Mouse (Mus musculus) lung, postnatal 10 days (tissue): Measurements from ENCODE around the gene Spsb4.

ENCODE experiments used
- DNase-seq: peaks from one replicate; pipeline ENCODE4 v3.0.0; 2021

Spsb4 gene

GRCm38 (mm10) chr9:97015751-97016150 lies 2.9 kb downstream of the Spsb4 start:
- DNase-seq, result no peak

- no peak for DNase-seq
Observed at GRCm38 (mm10) chr9:97013698-97014097, 4.9 kb downstream of the Spsb4 start.

GRCm38 (mm10) chr9:97013153-97013552 lies 5.5 kb downstream of the Spsb4 start:
- no peak for DNase-seq

- no peak for DNase-seq
Observed at GRCm38 (mm10) chr9:97011454-97012195, 7.0 kb downstream of the Spsb4 start.

- DNase-seq, result no peak
Observed at GRCm38 (mm10) chr9:97010447-97010846, 8.2 kb downstream of the Spsb4 start.

- no peak for DNase-seq
Observed at GRCm38 (mm10) chr9:97004726-97005125, 13.9 kb downstream of the Spsb4 start.

- no peak for DNase-seq
Observed at GRCm38 (mm10) chr9:97003173-97003572, 15.5 kb downstream of the Spsb4 start.

- no peak for DNase-seq
Observed at GRCm38 (mm10) chr9:97002654-97003053, 16.0 kb downstream of the Spsb4 start.

- no peak for DNase-seq
Observed at GRCm38 (mm10) chr9:97002025-97002424, 16.6 kb downstream of the Spsb4 start.

- no peak for DNase-seq
Observed at GRCm38 (mm10) chr9:97001458-97001857, 17.2 kb downstream of the Spsb4 start.

GRCm38 (mm10) chr9:96995717-96996116 lies 22.9 kb downstream of the Spsb4 start:
- no peak for DNase-seq

GRCm38 (mm10) chr9:96994733-96995132 lies 23.9 kb downstream of the Spsb4 start:
- no peak for DNase-seq

GRCm38 (mm10) chr9:96991118-96991517 lies 27.5 kb downstream of the Spsb4 start:
- no peak for DNase-seq

GRCm38 (mm10) chr9:96989389-96989990 lies 29.2 kb downstream of the Spsb4 start:
- peak; percentile 35 for DNase-seq

- DNase-seq, result no peak
Observed at GRCm38 (mm10) chr9:96986797-96987473, 31.7 kb downstream of the Spsb4 start.

- no peak for DNase-seq
Observed at GRCm38 (mm10) chr9:96984034-96984433, 34.6 kb downstream of the Spsb4 start.

GRCm38 (mm10) chr9:96982940-96983339 lies 35.7 kb downstream of the Spsb4 start:
- no peak for DNase-seq

- DNase-seq, result no peak
Observed at GRCm38 (mm10) chr9:96982351-96982750, 36.3 kb downstream of the Spsb4 start.

- DNase-seq, result no peak
Observed at GRCm38 (mm10) chr9:96981836-96982235, 36.8 kb downstream of the Spsb4 start.

GRCm38 (mm10) chr9:96981121-96981520 lies 37.5 kb downstream of the Spsb4 start:
- DNase-seq, result no peak

- DNase-seq, result no peak
Observed at GRCm38 (mm10) chr9:96980037-96980997, 38.3 kb downstream of the Spsb4 start.

GRCm38 (mm10) chr9:96979417-96980030 lies 39.1 kb downstream of the Spsb4 start:
- DNase-seq, result no peak
